Mouse (Mus musculus): ENCODE data around the gene Rbm28.

GRCm38 (mm10) chr6:29193961-29194750 lies 29.4 kb upstream of the Rbm28 start:
- TF ChIP-seq CTCF (IDR thresholded peaks at IDR 0.05) (no peak), POLR2A (IDR thresholded peaks at IDR 0.05; ENCODE audit: insufficient read depth, low read depth, low read length) (peak; percentile 60), EP300 (IDR thresholded peaks at IDR 0.05; ENCODE audit: insufficient read depth, low read depth, low read length) (peak; percentile 81)

Data from heart, adult 2 months (tissue).